Mouse (Mus musculus): ENCODE results near the gene Cped1.

The Cped1 gene

GRCm38 (mm10) chr6:21985732-21986540 is at the start of gene Cped1:
Gene Cped1 (plus strand): TSS chr6:21985916.
- DNase-seq (ENCODE audit: low spot score), result no peak

DNA sequence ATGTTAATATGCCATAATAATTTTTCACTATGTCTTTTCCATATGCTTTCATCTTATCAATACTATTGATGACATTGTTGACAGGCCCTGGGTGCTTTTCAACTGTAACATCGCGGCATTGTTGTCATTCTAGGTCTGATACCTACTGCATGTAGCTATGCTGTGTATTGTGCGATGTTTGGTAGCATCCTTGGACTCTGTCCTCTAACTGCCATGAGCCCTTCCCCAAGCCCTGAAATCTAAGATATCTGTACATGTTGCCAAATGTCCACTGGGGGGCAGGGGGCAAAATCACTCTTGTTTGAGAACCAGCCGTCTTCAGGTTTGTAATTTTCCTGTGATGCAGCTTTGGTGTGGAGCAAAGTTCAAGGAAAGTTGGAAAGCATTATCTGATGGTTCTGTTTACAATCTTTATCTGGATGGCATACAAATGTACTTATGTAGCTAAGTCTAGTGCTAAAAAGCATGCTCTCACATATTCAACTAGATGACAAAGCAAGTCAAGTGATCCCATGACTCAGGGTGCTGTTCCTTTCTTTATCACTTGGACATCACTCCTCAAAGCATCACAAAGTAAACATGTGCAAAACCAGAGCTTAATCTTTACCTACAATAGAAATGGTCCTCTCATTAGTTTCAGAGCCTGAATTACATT is 47.6 kb upstream of the Cped1 start:
- DNase-seq (ENCODE audit: low spot score), result no peak

DNA sequence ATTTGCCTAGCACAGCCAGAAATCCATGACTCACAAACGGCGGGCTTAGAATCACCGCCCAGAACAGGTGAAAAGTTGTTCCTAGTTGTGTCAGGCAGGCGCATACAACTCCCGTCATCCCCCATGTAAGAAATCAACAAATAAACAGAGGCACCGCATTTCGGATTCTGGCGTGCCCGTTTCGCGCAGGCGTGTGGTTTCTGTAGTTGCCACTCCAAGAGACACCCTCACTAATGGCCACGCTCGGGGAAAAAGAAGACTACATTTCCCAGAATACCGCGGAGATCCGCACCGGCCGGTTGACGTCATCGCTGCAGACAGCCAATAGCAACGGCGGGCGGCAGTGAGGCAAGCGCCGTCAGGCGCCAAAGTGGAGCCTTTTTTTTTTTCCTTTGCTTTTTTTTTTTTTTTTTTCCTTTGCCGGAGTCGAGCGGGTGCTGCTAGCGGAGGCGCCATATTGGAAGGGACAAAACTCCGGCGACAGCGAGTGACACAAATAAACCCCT is 36.4 kb upstream of the Cped1 start, which contains the start of gene Ing3:
Gene Ing3 (plus strand): TSS at position 346 of the 506 bp plus-strand sequence.
- peak; percentile 92 for DNase-seq (ENCODE audit: low spot score)

- DNase-seq (ENCODE audit: low spot score), result peak; percentile 91
Measured at GRCm38 (mm10) chr6:21949771-21950448, 35.8 kb upstream of the Cped1 start.

- DNase-seq (ENCODE audit: low spot score), result no peak
Measured at GRCm38 (mm10) chr6:21950676-21951075, 35.0 kb upstream of the Cped1 start.

DNA sequence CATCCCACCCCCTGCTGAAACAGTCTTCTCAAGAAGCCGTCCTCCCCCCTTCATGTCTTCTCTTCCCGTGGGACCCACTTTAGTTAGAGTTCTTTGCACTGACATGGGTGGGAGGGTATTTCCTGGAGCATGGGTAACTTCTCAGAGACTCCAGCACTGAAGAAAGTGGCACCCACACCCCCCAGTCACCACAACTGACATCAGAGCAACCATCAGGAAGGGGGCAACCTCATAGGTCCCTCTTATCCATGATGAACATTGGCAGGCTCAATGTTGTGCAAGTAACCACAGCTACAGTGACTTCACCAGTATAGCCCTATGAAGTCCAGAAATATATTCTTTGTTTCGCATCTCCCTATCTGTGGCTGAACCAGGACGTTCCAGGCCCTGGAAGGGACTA is 30.2 kb upstream of the Cped1 start:
- no peak for DNase-seq (ENCODE audit: low spot score)

GRCm38 (mm10) chr6:21958922-21959321 is 26.8 kb upstream of the Cped1 start:
- DNase-seq (ENCODE audit: low spot score), result no peak

DNA sequence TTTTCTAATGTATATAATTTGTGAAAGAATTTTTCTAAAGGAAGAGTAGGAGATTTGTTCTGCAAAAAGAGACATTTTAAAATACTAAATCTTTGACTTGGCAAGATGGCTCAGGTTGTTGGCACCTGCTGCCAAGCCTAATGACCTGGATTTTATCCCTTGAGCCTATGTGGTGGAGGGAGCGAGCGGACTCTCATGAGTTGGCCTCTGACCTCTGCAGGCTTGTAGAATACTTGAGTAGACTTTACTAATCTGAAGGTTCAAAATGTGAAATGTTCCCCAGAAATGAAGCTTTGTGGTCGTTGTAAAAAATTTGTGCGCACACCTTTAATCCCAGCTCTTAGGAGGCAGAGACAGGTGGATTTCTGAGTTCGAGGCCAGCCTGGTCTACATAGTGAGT is 25.8 kb upstream of the Cped1 start:
- no peak for DNase-seq (ENCODE audit: low spot score)

DNA sequence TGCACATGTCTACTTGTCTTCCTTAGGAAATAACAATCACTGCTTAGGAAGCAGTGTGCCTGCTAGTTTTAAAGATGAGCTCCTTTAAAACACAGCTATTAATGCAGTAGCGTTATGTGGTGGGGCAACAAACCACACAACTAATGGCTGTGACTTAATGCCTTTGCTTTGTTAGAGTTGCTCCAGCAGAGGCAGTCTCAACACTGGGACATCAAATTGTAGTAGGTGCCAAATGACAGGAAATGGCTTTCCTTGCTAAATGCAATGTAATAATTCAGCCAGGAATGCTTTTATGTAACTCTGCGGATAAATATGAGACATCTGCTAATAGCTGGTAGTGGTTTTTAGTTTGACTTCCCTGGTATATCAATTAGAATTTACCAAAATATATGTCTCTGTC is 8.2 kb upstream of the Cped1 start:
- DNase-seq (ENCODE audit: low spot score), result no peak

DNA sequence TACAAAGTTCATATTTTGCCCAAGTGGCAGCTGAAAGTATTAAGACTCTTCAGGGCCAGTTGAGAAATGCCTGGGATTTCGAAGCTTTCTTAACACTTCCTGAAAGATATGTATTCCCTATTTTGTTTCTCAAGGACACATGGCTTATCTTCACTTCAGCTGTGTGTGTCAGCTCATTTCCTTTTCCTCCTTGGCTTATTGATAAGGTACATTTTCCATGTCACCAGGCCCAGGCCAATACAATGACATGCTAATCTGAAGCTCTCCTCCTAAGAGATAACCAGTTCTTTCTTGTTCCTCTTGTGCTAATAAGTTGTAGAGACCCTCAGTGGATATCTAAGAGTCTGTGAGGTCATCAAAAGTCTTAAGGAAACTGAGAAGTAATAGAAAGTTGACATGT is 4.6 kb upstream of the Cped1 start:
- no peak for DNase-seq (ENCODE audit: low spot score)

DNA sequence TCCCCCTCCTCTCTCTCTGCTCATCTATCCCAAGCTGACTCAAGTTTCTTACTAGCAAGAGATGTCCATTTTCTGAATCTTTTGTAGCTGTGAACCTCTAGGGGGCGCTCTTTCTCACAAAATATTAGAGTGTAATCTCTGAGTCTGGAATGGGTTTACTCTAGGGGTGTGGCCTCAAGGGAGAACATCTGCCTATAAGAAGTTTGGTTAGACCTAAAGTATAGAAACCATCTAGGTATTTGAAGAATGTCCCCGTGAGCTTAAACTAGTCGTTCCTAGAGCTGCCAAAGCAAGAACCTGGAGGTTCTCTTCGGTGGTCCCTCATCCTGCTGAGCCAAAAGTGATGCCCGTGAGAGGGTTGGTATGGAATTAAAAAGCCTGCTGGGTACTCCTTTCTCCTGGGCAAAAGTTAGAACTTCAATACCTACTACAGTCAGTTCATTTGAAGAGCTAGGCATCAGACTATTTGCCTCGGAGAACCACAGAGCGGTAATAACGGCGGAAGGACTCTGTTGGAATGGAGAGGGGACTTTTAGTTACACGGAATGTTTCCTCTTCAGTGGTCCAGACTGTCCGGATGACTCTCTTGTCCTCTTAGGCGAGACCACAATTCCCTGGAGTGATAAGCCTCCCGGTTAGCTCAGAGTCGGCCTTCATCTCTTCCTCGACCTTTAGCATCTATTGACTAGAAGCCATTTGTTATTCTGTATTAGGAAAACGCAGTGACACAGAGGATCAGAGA is 555 bp upstream of the Cped1 start:
- peak; percentile 63 for DNase-seq (ENCODE audit: low spot score)

GRCm38 (mm10) chr6:21986660-21987331 is 1.1 kb downstream of the Cped1 start:
- no peak for DNase-seq (ENCODE audit: low spot score)

GRCm38 (mm10) chr6:21987554-21987953 is 1.8 kb downstream of the Cped1 start:
- DNase-seq (ENCODE audit: low spot score), result no peak

DNA sequence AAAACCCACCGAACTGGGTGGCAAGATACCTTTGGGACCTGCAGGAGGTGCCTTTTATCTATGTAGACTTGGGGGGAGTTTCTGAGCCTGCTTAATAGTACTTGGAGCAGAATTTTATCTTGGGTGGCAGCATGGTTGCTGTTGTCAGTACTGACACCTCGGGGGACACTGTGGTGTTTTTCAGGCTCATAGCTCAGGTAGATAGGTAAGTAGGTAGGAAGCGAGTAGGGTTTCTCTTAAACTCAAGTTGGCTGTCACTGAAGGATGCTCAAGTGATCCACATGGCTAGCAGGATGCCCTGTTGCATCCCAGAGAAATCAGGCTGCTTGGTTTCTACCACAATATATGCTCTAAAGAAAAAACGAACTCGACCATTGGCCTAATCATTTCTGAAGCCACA is 2.6 kb downstream of the Cped1 start:
- no peak for DNase-seq (ENCODE audit: low spot score)

DNA sequence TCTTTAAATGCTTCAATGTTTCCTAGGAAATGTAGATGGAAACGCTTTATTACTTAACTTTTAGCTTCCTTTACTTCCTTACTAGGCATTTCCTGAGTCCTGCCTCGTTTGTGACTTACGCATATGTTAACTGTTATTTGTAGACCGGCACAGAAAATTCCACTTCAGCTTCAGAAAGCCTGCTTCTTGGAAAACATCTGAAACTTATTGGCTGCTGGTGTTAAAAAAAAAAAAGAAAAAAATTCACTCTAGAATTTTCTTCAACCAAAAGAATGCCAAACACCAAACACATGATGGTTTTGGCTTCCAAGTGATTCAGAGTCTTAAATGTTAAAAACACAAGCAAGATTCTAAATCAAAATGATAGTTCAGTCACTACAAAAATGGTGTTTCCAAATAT is 3.4 kb downstream of the Cped1 start:
- no peak for DNase-seq (ENCODE audit: low spot score)

GRCm38 (mm10) chr6:21990181-21991135 is 4.7 kb downstream of the Cped1 start:
- DNase-seq (ENCODE audit: low spot score), result no peak

GRCm38 (mm10) chr6:21991151-21991550 is 5.4 kb downstream of the Cped1 start:
- DNase-seq (ENCODE audit: low spot score), result no peak

DNA sequence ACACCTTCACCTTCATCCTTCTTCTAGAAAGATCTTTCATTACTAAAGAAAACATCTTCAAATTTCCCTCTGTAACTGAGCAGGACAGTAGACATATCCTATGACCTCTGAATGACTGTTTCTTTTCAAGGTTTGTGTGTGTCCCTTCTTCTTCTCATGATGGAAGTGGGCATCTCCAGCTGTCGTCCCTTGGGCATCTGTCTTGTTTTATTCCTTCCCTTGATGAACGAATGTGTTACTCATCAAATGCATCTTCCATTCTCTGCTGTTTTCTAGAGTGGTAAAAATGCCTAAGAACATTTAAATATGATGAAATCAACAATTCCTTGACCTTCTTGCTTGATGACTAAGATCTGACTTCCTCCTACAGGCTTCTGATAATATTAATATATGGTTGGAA is 7.4 kb downstream of the Cped1 start:
- no peak for DNase-seq (ENCODE audit: low spot score)

- DNase-seq (ENCODE audit: low spot score), result no peak
Measured at GRCm38 (mm10) chr6:21998131-21998530, 12.4 kb downstream of the Cped1 start.

GRCm38 (mm10) chr6:21999025-21999424 is 13.3 kb downstream of the Cped1 start:
- DNase-seq (ENCODE audit: low spot score), result no peak

Data from ovary, postnatal 14 days (tissue).